27 mouse cellular contexts compared by ENCODE assay signal in genomic region chr8:87451737-87452136, GRCm38 (mm10). TPM values are rescaled to one million over a fixed set of nuclear protein-coding genes. Genes with fewer than 3 reads are reported as not detected.
DNase-seq lines count a peak whose midpoint lies in the region; ATAC-seq lines count a peak whose summit lies in the region.
"Had no signal": no experiment of that assay in that cellular context is flagged by ENCODE, and none has a peak within 500 bp of the region (broad histone marks: within the 10 kb centered on the region; RNA-seq: fewer than 3 reads in every experiment).

No protein-coding gene starts in this region.

- H3K4me2 ChIP-seq in heart, embryonic 12.5 days, result no peak overlapping the region
- no peak overlapping the region for H3K4me2 ChIP-seq in heart, embryonic 16.5 days (ENCODE audit: low read depth, low read length)
- H3K4me2 ChIP-seq: embryonic facial prominence, embryonic 12.5 days; embryonic facial prominence, embryonic 15.5 days; hindbrain, embryonic 14.5 days had no signal

- H3K27ac ChIP-seq in heart, embryonic 12.5 days (ENCODE audit: poor library complexity, severe bottlenecking), result peak overlapping the region; percentile 33; the same call in 1 of the 2 replicates
- peak overlapping the region; percentile 31; the same call in 1 of the 2 replicates for H3K27ac ChIP-seq in heart, embryonic 16.5 days (ENCODE audit: low read length)
- H3K27ac ChIP-seq: embryonic facial prominence, embryonic 12.5 days; embryonic facial prominence, embryonic 15.5 days; gastrocnemius, adult 2 months; hindbrain, embryonic 14.5 days; hindbrain, postnatal 0 days had no signal

- WGBS in heart, embryonic 12.5 days, result 43% methylated on average over 2 of the region's 2 CpGs
- 43% methylated on average over 2 of the region's 2 CpGs for WGBS in heart, embryonic 16.5 days

- DNase-seq in heart, adult 11 months, result peak; percentile 94
- no peak for DNase-seq in heart, postnatal 4 days
- peak; percentile 23 to 24 for DNase-seq in heart, adult 9 months (ENCODE audit: low spot score in 2 of 2)
- DNase-seq in yolk sac, embryonic 10.5 days (ENCODE audit: low spot score), result no peak
- no peak for DNase-seq in layer of hippocampus, adult 18-20 months (ENCODE audit: low spot score in 2 of 2)
- no peak for DNase-seq in adipocyte (ENCODE audit: low spot score)
- DNase-seq: adrenal gland, adult 2 months; adrenal gland, postnatal 14 days; cerebellum, adult 11 months; cerebellum, adult 2 months; cerebellum, adult 9-11 months; cerebellum, postnatal 25 days; forebrain, postnatal 0 days; gastrocnemius, adult 2 months; gastrocnemius, postnatal 14 days; kidney, adult 18-20 months had no signal

- no peaks in the 10 kb centered on the region for H3K36me3 ChIP-seq in heart, embryonic 12.5 days
- H3K36me3 ChIP-seq in heart, embryonic 16.5 days (ENCODE audit: control insufficient read depth, insufficient read depth), result no peaks in the 10 kb centered on the region
- H3K36me3 ChIP-seq: embryonic facial prominence, embryonic 12.5 days; embryonic facial prominence, embryonic 15.5 days had no signal

- no peak overlapping the region for H3K4me3 ChIP-seq in heart, embryonic 12.5 days
- no peak overlapping the region for H3K4me3 ChIP-seq in heart, embryonic 16.5 days (ENCODE audit: low read length)
- H3K4me3 ChIP-seq: embryonic facial prominence, embryonic 12.5 days; embryonic facial prominence, embryonic 15.5 days; gastrocnemius, adult 2 months had no signal

- no peaks in the 10 kb centered on the region for H3K27me3 ChIP-seq in heart, embryonic 12.5 days (replicated peaks)
- H3K27me3 ChIP-seq in heart, embryonic 16.5 days (ENCODE audit: control insufficient read depth, insufficient read depth, low read length), result no peaks in the 10 kb centered on the region
- H3K27me3 ChIP-seq: embryonic facial prominence, embryonic 12.5 days; embryonic facial prominence, embryonic 15.5 days had no signal

- no peaks in the 10 kb centered on the region for H3K9me3 ChIP-seq in heart, embryonic 12.5 days (replicated peaks)
- no peaks in the 10 kb centered on the region for H3K9me3 ChIP-seq in heart, embryonic 16.5 days (replicated peaks; ENCODE audit: control insufficient read depth, low read length)
- H3K9me3 ChIP-seq: embryonic facial prominence, embryonic 12.5 days; embryonic facial prominence, embryonic 15.5 days had no signal

- H3K4me1 ChIP-seq in heart, embryonic 12.5 days (replicated peaks), result peaks cover 27% of the 10 kb centered on the region
- H3K4me1 ChIP-seq in heart, embryonic 16.5 days (ENCODE audit: control insufficient read depth, insufficient read depth, low read length), result peaks cover 15% of the 10 kb centered on the region
- H3K4me1 ChIP-seq: embryonic facial prominence, embryonic 12.5 days; embryonic facial prominence, embryonic 15.5 days had no signal

- no peak for ATAC-seq in heart, embryonic 12.5 days (ENCODE audit: insufficient number of reproducible peaks, low FRiP score)
- ATAC-seq in heart, embryonic 16.5 days (replicated peaks; ENCODE audit: extremely low read depth, insufficient read depth, low FRiP score), result peak; percentile 49; the same call in 1 of the 2 replicates
- ATAC-seq: activated CD4-positive, CD25-positive, alpha-beta regulatory T cell, adult 4 months; forebrain, embryonic 14.5 days; forebrain, postnatal 0 days; hindbrain, postnatal 0 days; inflammation-experienced regulatory T-cells, adult 6 months; intestine, embryonic 16.5 days had no signal

- no peak overlapping the region for H3K9ac ChIP-seq in heart, embryonic 12.5 days
- no peak overlapping the region for H3K9ac ChIP-seq in heart, embryonic 16.5 days (ENCODE audit: low read length)
- H3K9ac ChIP-seq: embryonic facial prominence, embryonic 12.5 days; embryonic facial prominence, embryonic 15.5 days; forebrain, postnatal 0 days; hindbrain, embryonic 14.5 days had no signal

RNA-seq across cellular contexts. Expression of gene Cbln1, which starts 20.7 kb away (rescaled TPM):
- under 1 TPM; 0.14 to 0.17 TPM for total RNA-seq in heart, postnatal 4 days (2021)
- 0.17 and 0.27 TPM in 2 replicates for polyA plus RNA-seq in heart, embryonic 12.5 days (2016; fragmentation: Nextera tagmentation; extraction: Ambion mirVana)
- polyA plus RNA-seq in heart, embryonic 16.5 days (2015; fragmentation: Nextera tagmentation; extraction: Ambion mirVana), result 0.07 TPM in 1 of 2 replicates, not detected in the other
- total RNA-seq in layer of hippocampus, adult 18-20 months (2021), result 1 to 10 TPM; 2.6 to 5.3 TPM
- total RNA-seq: common myeloid progenitor, adult 5-6 weeks; gastrocnemius, adult 2 months had no signal
- polyA plus RNA-seq: inflammation-experienced regulatory T-cells, adult 6 months; intestine, embryonic 16.5 days had no signal

Comparison
In these comparisons a context has a peak if more than half of its experiments do, and no peak if none do; other contexts are left out.
1. DNase-seq: peak in heart, adult 11 months (single experiment) and heart, adult 9 months (2 of 2); none in heart, postnatal 4 days (single experiment), yolk sac, embryonic 10.5 days (single experiment), layer of hippocampus, adult 18-20 months (0 of 2) and adipocyte (single experiment).